Mouse (Mus musculus) liver, adult 2 months (tissue): ENCODE measurements around the gene Nags. TPM values are rescaled to one million over a fixed set of nuclear protein-coding genes. Genes with fewer than 3 reads are reported as not detected.

Experiments used
- DNase-seq: peaks from one replicate; pipeline ENCODE4 v3.0.0-alpha.2; 2011; ENCODE audit warnings: low read depth, low spot score; ENCODE audit errors: extremely low read depth
- H3K27ac ChIP-seq: fragments of 200-500 bp; replicated peaks from 2 replicates; pipeline ENCODE4 v1.5.1; 2012; ENCODE audit warnings: low read depth, mild to moderate bottlenecking, control low read depth, inconsistent platforms, low read length; ENCODE audit not compliant: insufficient read depth
- H3K27me3 ChIP-seq: fragments of 200-500 bp; 2 replicates; pipeline ENCODE4 v1.6.1; 2012; ENCODE audit warnings: mild to moderate bottlenecking, moderate library complexity, low read length, inconsistent platforms; ENCODE audit not compliant: control insufficient read depth, insufficient read depth
- H3K36me3 ChIP-seq: fragments of 200-500 bp; 2 replicates; pipeline ENCODE4 v1.6.1; 2012; ENCODE audit warnings: low read length, inconsistent platforms; ENCODE audit not compliant: control insufficient read depth, insufficient read depth
- H3K4me1 ChIP-seq: fragments of 200-500 bp; 2 replicates; pipeline ENCODE4 v1.6.1; 2011; ENCODE audit warnings: low read length; ENCODE audit not compliant: control insufficient read depth, insufficient read depth
- H3K4me3 ChIP-seq: fragments of 200-500 bp; 2 replicates; pipeline ENCODE4 v1.5.1; 2011; ENCODE audit warnings: low read depth, mild to moderate bottlenecking, control low read depth, low read length, moderate library complexity; ENCODE audit not compliant: insufficient read depth
- H3K79me2 ChIP-seq: fragments of 200-500 bp; 2 replicates; pipeline ENCODE4 v1.6.1; 2012; ENCODE audit warnings: inconsistent platforms, mild to moderate bottlenecking, low read length, moderate library complexity; ENCODE audit not compliant: control insufficient read depth, insufficient read depth
- H3K9ac ChIP-seq: fragments of 200-500 bp; 2 replicates; pipeline ENCODE4 v1.6.1; 2012; ENCODE audit warnings: low read depth, mild to moderate bottlenecking, control low read depth, inconsistent platforms, low read length
- CTCF ChIP-seq: fragments of 200-500 bp; IDR thresholded peaks from 2 replicates; pipeline ENCODE4 v1.5.1; 2011; ENCODE audit warnings: low read depth, low read length, control low read depth
- POLR2A ChIP-seq: fragments of 200-500 bp; IDR thresholded peaks from 2 replicates; pipeline ENCODE4 v1.6.1; 2011; ENCODE audit warnings: low read length, control low read depth; ENCODE audit not compliant: insufficient read depth; ENCODE audit errors: extremely low read depth
- WGBS: fragments of 180-500 bp; shearing (Covaris S2); methylation state at CpG from one replicate; pipeline ENCODE4 v1.1.7; 2018; 5-methylcytosine and 5-hydroxymethylcytosine counted together
- polyA plus RNA-seq: library from polyadenylated mRNA; depleted of rRNA; stranded (reverse); fragments of >200 nt; gene quantifications from 2 replicates; pipeline ENCODE4 v1.2.3, GENCODE M21; 2012
- total RNA-seq: library from RNA; depleted of rRNA; stranded (reverse); fragments of >200 nt; gene quantifications from 2 replicates; pipeline ENCODE4 v1.2.3, GENCODE M21; 2014

Gene Nags
- total and polyA plus RNA-seq, 2 experiments, result 58.6 to 135 TPM

DNA sequence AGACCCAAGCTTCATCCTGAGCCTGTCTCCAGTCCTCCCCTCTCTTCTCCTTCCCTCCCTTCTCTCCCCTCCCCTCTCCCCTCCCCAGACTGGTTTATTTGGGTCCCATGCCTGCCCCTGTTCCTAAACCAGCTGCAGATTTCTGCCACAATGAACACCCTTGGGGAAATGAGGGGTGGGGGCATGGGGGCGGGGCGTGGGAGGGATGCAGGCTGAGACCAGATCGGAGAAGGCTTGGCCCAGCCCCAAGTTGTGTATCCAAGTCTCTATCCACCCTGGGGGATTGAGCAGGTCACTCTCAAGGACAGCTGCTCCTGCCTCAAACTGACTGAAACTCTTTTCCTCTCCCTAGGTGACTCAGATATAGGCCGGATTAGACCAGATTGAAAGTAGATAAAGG is 10.8 kb upstream of the Nags start:
- Histone ChIP-seq H3K4me1 (no peaks in the 10 kb centered on the region), H3K4me3 (no peak overlapping the region), H3K9ac (no peak overlapping the region), H3K27ac (no peak overlapping the region), H3K27me3 (no peaks in the 10 kb centered on the region), H3K36me3 (no peaks in the 10 kb centered on the region), H3K79me2 (no peaks in the 10 kb centered on the region)
- TF ChIP-seq CTCF (no peak), POLR2A (no peak)
- 36% methylated on average over 4 of the region's 4 CpGs for WGBS
- DNase-seq, result no peak

GRCm38 (mm10) chr11:102137625-102138446 is 7.5 kb upstream of the Nags start:
- DNase-seq, result no peak
- H3K9ac ChIP-seq, result no peak overlapping the region
- no peaks in the 10 kb centered on the region for H3K36me3 ChIP-seq
- H3K27me3 ChIP-seq, result no peaks in the 10 kb centered on the region
- 55% methylated on average over 13 of the region's 13 CpGs for WGBS
- no peak overlapping the region for H3K4me3 ChIP-seq
- no peaks in the 10 kb centered on the region for H3K4me1 ChIP-seq
- H3K79me2 ChIP-seq, result no peaks in the 10 kb centered on the region
- no peak overlapping the region for H3K27ac ChIP-seq
- TF ChIP-seq POLR2A (no peak), CTCF (no peak)

DNA sequence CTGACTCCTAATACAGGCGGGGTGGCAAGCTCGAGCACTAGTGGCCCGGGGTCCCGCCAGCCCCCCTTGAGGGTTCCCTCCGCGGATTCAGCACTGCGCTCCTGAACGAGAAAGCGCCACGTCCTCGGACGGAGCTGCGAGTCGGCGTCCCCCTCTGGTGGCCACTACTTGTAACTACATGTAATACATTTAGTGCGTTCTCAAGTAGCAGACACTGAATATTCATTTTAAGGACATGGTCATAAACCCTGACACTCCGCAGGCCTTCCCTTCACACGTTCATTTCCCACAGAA is 6.9 kb upstream of the Nags start:
- Histone ChIP-seq H3K9ac (no peak overlapping the region), H3K4me3 (no peak overlapping the region), H3K36me3 (no peaks in the 10 kb centered on the region), H3K27me3 (no peaks in the 10 kb centered on the region), H3K79me2 (no peaks in the 10 kb centered on the region), H3K4me1 (peaks cover 4% of the 10 kb centered on the region; the same call in 1 of the 2 replicates), H3K27ac (no peak overlapping the region)
- peak; percentile 39 for DNase-seq
- no peak for TF ChIP-seq POLR2A
- peak; percentile 96 for TF ChIP-seq CTCF
- WGBS, result 1% methylated on average over 18 of the region's 18 CpGs

GRCm38 (mm10) chr11:102140508-102140907 is 4.8 kb upstream of the Nags start:
- peaks cover 2% of the 10 kb centered on the region; the same call in 1 of the 2 replicates for H3K79me2 ChIP-seq
- no peak overlapping the region for H3K4me3 ChIP-seq
- peak; percentile 60 for DNase-seq
- no peaks in the 10 kb centered on the region for H3K27me3 ChIP-seq
- TF ChIP-seq POLR2A (no peak), CTCF (peak; percentile 57)
- no peak overlapping the region for H3K9ac ChIP-seq
- H3K36me3 ChIP-seq, result no peaks in the 10 kb centered on the region
- WGBS, result 8% methylated on average over 5 of the region's 5 CpGs
- H3K4me1 ChIP-seq, result peaks cover 9% of the 10 kb centered on the region
- no peak overlapping the region for H3K27ac ChIP-seq

DNA sequence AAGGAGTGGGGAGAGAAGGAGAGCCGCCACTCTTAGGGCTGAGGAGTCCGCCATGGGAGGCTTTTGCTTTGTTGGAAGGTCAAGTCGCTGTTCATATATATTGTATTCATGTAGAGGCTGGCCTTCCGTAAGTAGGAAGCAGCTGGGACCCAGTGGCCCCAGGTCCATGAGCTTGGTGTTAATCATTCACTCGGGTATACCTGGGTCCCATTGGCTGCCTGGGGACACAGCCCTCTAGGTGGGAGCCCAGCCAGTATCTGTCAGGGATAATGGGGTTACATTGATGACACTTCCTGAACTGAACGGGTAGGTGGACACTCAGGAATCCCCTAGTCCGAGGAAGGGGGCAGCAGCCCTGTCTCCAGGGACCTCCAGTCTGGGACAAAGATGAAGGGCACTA is 3.0 kb upstream of the Nags start:
- TF ChIP-seq CTCF (no peak), POLR2A (no peak)
- H3K27ac ChIP-seq, result peak overlapping the region; percentile 89
- H3K79me2 ChIP-seq, result peaks cover 12% of the 10 kb centered on the region; the same call in 1 of the 2 replicates
- H3K4me3 ChIP-seq, result no peak overlapping the region
- peak overlapping the region; percentile 37; the same call in 1 of the 2 replicates for H3K9ac ChIP-seq
- peak; percentile 90 for DNase-seq
- 20% methylated on average over 7 of the region's 7 CpGs for WGBS
- H3K36me3 ChIP-seq, result 0 out of 2 replicates have a peak, but pooled peaks cover under 1% of the 10 kb centered on the region
- no peaks in the 10 kb centered on the region for H3K27me3 ChIP-seq
- H3K4me1 ChIP-seq, result peaks cover 12% of the 10 kb centered on the region

GRCm38 (mm10) chr11:102144957-102145470 is 299 bp upstream of the Nags start:
- H3K9ac ChIP-seq, result peak overlapping the region; percentile 77
- H3K4me3 ChIP-seq, result peak overlapping the region; percentile 67
- WGBS, result 15% methylated on average over 13 of the region's 13 CpGs

More at GRCm38 (mm10) chr11:102144957-102145470, 299 bp upstream of the Nags start:
- no peaks in the 10 kb centered on the region for H3K27me3 ChIP-seq
- H3K79me2 ChIP-seq, result peaks cover 12% of the 10 kb centered on the region; the same call in 1 of the 2 replicates
- H3K27ac ChIP-seq, result peak overlapping the region; percentile 94
- peaks cover 18% of the 10 kb centered on the region for H3K36me3 ChIP-seq
- TF ChIP-seq POLR2A, result no peak
- no peak for TF ChIP-seq CTCF
- peaks cover 12% of the 10 kb centered on the region for H3K4me1 ChIP-seq
- DNase-seq, result peak; percentile 91
